Mouse (Mus musculus) cerebellum, adult 2 months (tissue): ENCODE measurements around the gene Hat1.

ENCODE experiments used
- CTCF ChIP-seq: fragments of 200-500 bp; IDR thresholded peaks from 2 replicates; pipeline ENCODE4 v1.5.1; 2011; ENCODE audit warnings: low read depth, mild to moderate bottlenecking, control low read depth, low read length, moderate library complexity, borderline replicate concordance; ENCODE audit not compliant: insufficient read depth
- POLR2A ChIP-seq: fragments of 200-500 bp; IDR thresholded peaks from 2 replicates; pipeline ENCODE4 v1.6.1; 2011; ENCODE audit warnings: low read length, control low read depth, borderline replicate concordance; ENCODE audit not compliant: insufficient read depth

DNA sequence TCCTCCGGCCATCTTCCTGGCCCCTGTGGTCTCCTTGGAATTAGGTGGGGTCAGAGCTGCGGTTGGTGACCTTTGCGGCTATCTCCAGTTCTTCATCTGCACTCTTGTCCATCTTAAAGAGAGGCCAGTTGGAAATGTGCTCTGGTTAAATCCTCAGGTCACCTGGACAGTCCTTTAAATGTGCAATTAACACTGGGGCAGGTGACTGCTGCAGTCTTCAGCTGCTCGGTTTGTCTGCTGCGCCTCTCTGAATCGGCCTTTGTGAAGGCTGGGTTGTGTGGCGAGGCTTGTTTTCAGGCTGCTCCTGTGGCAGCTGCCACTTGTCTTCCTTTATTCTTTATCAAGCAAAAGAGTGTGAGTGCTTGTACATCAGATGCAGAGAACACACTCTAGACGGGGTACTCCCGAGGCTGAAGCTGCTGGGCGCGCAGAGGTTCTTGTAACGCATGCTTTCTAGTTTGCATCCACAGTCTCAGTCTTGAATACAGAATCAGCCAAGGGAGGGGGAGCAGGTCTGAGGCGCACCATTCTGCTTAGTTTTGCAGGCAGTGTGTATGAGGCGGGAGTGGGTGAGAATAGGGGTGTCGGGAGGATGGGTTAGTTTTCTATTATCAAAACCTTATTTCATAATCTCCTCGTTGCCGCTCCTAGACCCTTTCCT lies 56.9 kb downstream of the Hat1 start:
- no peak for TF ChIP-seq POLR2A
- TF ChIP-seq CTCF: no peak
